Mouse (Mus musculus) c-Kit-positive CD71-negative TER-119-negative erythroid progenitor cells, embryonic 14.5 days (primary cell): ENCODE results near the gene Vwa3a.
A peak's percentile ranks its signal among the peaks of the same experiment; 100 is the strongest.

Source experiments
- DNase-seq: peaks from one replicate; pipeline ENCODE4 v3.0.0-alpha.2; 2013; ENCODE audit warnings: low read depth

Gene Vwa3a

DNA sequence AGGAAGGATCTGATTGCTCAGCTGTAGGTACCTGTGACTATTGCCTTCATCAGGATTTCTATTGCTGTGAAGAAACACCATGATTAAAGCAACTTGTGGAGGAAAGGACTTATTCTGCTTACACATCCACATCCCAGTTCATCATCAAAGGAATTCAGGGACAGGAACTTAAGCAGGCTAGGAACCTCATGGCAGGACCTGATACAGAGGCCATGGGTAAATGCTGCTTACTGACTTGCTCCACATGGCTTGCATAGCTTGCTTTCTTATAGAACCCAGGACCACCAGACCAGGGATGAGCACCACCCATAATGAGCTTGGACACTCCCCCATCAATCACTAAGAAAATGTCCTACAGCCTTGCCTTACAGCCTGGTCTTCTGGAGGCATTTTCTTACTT lies 9.4 kb downstream of the Vwa3a start:
- no peak for DNase-seq

DNA sequence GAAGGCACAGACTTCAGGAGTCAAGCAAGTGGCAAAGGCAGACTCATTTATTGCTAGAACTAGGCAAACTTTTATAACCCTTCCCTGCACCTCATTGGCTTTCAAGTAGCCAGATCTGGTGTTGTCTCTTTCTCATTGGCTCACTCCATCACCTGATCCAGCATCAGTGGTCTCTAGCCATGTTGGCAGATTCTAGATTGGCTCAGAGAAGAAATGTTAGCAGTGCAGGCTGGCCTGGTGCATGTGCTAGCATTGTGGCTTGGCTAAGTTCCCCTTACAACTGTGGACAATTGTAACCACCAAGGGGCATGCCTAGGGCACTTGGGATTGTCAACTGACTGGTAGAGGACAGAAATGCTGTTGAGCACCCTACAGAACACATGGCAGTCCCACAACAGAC lies 12.2 kb downstream of the Vwa3a start:
- no peak for DNase-seq

DNA sequence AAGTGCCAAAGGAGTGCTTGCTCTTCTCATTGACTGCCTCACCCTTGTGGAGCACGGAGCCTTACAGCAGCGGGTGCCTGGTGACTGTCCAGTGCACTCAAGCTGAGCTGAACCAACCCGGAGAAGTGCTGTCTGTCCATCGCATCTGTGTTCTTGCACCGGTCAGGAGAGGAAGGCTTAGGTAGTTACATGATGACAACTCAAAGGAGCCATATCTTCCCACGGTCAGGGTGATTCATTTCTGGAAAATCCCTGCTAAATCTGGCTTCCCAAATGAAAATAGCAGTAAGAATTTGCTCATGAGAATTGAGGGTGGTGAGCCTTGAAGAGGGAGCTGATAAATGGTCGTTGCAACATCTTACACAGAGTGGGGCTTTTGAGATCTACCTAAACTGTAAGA lies 12.8 kb downstream of the Vwa3a start:
- DNase-seq: no peak

DNA sequence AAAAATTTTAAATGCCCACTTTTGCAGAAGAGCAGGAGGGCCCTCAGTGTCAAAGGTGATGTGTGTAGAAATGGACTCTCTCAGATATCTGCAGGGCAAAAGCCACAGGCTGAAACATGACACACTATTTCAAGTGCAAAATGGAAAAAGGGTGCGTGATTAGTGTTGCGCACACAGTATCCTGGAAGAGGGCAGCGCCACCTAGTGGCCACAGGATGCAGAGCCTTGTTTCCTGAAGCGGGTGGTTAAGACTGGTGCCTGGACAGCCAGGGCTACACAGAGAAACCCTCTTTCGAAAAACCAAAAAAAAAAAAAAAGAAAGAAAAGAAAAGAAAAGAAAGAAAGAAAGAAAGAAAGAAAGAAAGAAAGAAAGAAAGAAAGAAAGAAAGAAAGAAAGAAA lies 15.6 kb downstream of the Vwa3a start:
- peak; percentile 77 for DNase-seq

DNA sequence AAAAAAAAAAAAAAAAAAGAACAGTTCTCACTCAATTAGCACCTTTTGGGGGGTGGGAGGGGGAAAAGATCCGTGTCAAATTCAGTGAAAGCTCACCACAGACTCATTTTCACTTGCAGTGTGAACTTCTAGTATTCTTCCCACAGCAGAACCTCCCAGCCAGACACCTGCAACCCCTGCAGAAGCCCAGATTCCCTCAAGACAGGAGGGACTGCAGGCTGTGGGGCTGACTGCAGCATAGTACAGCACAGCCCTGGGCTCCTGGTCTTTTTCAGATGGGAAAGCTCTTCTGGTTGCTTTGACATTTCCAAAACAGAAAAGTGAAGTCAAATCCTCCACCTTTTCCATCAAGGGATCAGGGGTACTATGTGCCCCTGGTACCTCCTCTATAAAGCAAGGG lies 28.3 kb downstream of the Vwa3a start:
- DNase-seq: no peak

DNA sequence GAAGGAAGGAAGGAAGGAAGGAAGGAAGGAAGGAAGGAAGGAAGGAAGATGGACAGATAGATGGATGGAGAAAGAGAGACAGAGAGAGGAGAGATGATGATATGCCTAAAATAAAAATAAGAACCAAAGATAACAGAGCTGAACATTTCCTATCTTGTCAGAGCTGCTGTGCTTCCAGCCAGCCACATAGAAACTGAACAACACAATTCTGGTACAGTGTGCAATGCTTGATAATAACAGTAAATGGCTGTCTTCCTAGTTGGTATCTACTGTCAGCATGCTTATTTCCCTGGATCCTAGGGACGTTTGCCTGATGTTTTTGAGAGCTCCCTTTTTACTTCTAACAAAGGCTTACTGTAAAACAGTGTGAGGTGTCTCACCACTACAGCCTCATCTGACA lies 32.3 kb downstream of the Vwa3a start:
- DNase-seq: no peak

DNA sequence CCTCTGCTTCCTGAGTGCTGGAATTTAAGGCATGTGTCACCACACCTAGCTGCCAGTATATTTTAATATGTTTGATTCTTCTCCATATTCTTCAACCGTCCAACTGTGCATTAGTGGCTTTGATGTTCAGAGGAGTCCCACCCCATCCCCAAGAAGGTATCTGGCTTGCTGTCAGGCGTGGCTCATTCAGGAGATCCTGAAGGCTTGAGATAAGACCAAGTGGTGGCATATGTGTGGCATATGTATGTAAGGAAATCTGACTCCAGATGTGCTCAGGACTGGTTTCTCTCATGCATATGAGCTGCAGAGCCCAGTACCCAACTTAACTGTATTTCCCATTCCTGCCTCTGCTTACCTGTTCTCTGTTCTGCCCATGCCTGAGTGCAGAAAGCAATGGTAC lies 38.9 kb downstream of the Vwa3a start:
- DNase-seq: no peak

DNA sequence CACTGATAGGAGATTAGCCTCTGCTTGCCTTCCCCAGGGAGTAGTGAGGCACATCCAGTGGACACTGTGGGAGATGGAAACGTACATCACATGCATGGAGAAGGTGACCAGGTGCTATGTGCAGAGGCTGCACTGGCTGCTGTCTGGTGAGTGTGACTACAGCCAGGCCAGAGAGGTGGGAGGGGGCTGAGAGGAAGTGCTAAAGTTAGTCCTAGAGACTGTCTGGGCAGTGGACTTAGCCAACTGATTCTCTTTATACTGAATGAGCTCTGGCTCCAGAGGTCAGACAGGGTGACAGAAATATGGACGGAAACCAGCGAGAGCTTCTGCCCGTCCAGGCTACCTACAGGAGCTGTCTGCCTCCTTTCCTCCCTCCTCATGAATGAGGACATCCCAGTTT lies 56.4 kb downstream of the Vwa3a start:
- no peak for DNase-seq

DNA sequence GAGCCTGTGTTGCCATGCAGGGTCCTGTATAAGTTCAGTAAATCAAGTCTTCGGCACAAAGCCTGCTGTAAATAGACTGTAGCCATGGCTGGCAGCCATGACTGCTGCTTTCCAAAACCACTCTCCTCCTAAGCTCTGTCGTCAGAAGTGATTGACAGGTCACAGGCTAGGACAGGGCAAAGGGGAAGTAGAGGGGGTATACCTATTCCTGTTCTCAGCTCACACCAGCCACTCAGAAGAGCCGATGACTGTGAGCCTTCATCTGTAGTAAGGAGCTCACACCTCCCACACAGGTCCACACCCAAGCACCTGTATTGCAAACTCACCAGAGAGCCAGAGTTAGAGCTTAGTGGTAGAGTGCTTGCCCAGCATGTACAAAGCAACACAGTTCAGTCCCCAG lies 57.3 kb downstream of the Vwa3a start:
- no peak for DNase-seq

DNA sequence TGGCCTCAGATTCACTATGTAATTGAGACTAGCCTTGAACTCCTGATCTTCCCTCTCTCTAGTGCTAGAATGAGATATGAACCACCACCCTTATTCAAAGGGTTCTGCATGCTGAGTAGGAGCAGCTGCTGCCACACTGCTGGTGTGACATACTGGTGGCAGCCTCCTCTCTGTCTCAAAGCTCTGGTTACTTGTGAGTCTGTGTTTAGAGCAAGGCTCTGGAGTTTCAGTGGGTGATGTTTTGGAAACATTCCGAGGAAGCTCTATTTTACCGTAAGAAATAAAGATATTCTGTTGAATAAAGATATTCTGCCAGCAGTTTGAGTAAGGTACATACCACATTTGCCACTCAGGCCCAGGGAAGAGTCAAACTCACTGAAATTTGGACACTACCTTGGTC lies 64.2 kb downstream of the Vwa3a start:
- DNase-seq: no peak

DNA sequence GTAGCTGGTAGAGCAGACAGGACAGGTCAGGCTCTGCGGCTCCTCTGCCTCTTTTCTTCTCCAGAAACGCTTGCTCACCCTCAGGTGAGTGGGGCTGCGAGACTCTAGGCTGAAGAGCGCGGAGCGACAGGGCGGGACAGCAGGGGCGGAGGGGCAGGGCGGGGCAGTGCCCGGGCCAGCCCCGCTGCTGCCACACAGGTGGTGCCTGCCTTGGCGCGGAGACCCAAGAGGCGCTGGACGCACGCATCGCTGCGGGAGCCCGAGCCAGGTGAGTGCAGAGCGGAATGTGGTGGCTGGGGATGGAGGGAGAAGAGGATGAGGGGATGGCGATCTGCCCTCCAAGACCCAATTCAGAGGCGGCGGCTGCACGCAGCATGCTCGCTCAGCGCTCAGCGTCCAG lies 70.6 kb downstream of the Vwa3a start:
- no peak for DNase-seq

DNA sequence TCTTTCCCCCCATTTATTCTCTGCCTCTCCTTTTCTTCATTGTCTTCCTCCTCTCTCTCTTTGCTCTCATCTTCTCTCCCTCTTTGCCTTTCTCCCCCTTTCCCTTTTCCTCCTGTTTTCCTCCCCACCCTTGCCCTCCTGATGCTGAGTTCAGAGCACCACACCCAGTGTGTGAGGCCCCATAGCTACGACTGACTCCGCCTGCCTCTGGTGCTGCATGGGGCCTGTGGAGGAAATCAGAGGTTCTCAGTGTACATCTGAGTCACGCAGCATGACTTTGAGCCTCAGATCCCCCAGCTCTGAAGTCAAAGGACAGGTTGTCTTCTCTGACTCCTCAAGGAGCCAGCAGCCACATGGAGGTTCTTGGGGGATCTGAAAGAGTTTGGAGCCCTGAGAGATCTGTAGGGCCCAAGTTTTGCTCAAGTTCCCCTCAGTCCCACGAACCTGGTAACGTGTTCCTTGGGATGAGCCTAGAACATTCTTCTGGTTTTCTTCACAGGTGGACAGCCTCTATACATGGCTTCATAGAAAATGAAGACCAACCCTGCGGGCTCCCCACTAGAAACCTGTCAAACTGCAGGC lies 72.8 kb downstream of the Vwa3a start, which contains the start of gene Gm5737:
TSS of gene Gm5737 (plus strand) at position 532 of the 582 bp plus-strand sequence.
- no peak for DNase-seq

DNA sequence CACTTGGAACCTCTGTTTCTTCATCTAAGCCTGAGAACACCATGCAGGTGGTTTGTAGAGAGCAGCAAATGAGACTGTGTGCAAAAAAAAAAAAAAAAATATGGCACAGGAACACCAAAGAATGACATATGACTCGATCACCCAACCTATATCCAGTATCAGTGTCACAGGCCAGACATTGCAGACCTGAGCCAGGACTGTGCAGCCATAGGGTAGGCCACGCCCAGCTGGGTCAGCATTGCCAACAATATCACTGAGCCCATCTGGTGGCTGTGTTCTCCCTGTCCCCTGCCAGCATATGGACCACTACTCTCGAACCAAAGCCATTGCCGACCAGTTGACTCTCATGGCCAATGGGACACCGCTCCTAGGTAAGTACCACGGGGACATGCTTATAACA lies 78.4 kb downstream of the Vwa3a start:
- no peak for DNase-seq

DNA sequence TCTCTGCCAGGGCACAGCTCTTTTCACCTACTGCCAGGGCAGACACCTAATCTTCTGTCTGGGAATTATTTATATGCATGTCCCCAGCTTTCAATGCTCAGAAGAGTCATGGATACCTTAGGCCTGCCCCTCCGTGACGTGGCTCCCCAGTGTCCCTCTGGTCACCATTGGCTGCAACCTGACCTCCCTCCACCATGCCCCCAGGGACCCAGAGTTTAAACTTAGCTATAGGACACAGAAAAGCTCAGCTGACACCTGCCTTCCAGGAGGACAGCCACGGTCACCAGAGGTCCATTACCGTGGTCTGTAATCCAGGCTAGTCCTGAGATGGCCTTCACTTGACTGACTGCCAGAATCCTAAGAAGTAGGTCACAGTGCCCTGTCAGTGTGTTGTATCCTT lies 80.3 kb downstream of the Vwa3a start:
- no peak for DNase-seq

DNA sequence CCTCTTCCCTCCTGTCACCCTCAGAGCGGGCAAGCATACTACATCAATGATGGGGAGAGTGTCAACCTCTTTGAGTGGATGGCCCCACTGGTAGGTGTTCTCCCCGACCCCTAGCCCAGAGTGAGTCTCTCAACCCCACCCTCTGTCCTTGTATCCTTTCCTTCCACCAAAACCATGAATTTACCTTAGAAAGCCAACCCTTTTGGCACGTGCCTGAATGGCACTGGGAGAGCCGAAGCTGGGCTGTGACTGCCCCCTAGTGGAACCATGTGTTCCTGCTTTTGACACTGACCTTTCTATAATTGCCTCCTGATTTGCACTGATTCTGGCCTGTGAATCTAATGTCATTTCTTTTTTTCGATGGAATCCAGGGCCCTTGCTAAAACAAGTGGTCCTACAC lies 84.1 kb downstream of the Vwa3a start:
- no peak for DNase-seq

DNA sequence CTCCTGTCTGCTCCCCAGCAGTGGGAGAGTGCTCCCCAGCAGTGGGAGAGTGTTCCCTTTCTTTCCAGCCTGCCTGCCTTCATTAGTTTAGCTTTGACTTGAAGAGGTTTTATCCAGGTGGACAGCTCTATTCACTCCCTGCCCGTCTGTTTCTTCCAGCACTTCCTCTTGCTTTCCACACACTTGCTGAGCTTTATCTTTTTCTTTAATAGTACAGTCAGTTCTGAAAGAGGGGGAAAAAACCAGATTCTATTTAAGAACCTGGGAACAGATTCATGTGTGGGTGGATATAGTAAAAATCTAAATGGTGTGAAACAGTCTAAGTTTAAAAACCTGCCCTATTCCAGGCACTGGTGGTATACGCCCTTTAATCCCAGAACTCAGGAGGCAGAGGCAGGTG lies 86.0 kb downstream of the Vwa3a start:
- no peak for DNase-seq

DNA sequence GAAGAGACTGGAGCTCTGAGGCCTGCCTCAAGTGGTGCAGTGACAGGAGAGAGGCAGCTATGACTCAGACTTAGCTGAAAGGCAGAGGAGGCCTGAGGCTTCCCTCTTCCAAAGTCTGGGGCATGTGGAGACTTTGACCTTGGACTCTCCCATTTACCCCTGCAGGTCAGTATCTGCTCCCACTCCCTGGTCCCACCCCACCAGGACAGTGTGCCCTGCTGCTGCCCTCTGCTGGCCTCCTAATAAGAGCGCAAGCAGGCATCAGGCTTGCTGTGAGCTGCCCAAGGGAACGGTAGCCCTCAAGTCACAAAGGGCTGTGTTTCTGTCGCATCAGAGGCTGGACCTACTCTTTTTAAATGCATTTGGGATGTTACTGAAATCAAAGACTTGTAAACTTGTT lies 87.3 kb downstream of the Vwa3a start:
- DNase-seq: no peak

DNA sequence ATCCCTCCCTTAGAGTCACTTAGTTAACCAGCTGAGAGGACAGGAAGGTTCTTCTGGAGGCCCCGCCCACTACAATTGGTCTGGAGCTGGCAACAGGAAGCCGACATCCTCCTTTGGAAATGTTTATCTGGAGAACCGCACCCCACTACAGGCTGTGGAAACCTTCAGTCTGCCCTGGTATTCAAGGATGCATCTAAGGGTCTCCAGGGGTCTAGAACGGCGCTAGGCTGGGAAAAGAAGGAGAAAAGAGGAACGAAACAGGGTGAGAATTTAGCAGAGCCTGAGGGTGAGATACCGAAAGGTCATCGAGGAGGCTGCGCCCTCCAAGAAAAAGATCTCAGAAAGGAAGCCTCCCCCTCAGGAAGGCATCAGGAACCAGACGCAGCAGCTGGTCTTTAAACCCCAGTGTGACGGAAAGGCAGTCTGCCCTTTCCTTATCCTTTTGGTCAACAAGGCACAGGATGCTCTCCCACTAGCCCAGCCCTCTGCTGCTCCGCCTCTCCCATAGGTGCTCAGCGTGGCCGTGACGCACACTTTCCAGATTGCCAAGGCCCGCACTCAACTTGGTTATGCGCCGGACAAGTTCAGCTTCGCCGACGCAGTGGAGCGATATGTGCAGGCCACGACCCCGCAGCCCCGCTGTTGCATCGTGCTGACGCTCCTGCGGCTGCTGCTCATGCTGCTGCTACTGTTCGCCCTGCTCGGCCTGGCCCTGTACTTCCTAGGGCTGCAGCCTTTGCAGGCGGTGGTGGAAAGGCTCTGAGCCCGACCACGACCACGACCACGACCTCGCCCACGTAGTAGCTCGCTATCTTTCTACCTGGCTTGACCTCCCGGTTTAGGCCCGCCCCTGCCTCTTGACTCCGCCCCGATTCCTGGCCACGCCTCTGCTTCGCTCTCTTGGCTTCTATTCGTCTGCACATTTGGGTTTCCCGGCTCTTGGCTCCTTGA lies 91.6 kb downstream of the Vwa3a start:
- no peak for DNase-seq

DNA sequence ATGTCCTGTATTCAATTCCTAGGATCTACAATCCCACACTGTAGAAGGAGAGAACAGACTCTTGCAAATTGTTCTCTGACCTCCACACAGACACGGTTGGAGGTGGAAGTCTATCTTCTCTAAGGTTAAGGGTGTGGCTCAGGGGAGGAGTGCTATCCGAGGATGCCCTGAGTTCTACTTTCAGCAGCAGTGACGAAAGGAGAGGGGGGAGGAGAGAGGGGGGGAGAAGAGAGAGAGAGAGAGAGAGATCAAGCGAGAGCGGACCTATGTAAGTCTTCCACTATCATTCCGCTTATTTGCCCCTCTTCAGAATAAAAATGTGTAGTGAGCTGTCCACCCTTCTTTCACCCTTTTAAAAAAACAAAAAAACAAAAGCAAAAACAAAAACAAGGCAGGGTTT lies 95.3 kb downstream of the Vwa3a start:
- DNase-seq: no peak

DNA sequence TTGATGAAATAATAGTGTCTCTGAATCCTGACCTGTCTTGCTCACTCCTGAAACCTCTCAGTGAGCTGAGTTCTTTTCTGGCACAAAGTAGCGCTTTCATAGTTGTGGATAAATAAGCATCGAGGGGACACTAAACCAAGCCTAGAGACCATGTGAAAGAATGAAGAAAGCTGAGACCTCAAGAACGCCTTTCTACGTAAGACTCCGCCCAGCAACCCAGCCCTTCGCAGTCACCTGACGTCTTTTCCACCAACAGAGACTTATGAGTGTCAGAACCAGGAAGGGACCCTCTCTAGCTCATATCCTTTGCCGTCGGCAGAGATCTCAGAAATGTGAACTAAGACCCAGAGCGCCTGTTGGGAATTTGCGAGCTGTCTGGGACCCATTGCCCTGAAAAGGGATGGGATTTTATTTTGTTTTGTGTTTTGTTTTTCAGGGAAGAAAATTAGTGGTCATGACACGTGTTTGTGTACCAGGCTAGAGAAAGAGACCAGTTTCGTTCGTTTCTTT lies 95.8 kb downstream of the Vwa3a start:
- DNase-seq: peak; percentile 80

DNA sequence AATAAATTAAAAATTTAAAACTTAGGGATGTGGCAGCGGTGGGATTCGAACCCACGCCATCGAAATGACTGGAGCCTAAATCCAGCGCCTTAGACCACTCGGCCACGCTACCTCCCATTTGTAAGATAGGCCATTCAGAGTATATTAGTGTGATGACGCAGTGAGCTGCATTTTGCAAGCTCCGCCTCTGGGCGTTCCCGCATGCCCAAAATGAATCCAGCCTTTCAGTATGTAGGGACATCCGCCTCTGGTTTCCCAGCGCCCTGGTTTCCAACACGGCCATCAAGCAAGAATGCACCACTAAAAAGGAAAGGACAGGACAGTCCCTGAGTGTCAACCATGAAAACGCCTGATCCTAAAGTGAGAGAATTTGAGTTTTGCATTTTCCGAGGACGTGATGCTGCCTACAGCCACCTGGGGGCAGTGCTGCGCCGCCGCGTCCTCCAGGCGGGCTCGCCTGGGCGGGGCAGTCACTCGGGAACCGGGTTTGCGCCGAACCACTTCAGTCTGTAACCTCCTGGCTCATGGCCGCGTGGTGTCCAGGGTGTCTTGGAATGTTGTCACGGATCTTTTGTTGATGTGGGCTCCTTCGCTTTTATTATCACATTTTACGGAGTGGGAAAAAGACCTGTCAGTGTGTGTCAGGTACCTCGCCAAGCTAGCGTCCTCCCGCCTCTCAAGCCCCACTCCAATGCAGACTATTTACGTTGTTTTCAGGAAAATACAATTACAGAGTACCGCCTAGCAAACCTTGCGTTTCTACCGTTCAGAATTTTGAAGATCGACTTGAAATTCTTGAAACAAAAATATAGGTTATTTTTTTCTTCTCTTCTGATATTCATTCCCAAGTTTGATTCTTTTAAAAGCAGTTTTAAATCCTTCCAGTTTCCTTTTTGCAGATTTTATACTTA lies 96.6 kb downstream of the Vwa3a start:
- peak; percentile 89 for DNase-seq

DNA sequence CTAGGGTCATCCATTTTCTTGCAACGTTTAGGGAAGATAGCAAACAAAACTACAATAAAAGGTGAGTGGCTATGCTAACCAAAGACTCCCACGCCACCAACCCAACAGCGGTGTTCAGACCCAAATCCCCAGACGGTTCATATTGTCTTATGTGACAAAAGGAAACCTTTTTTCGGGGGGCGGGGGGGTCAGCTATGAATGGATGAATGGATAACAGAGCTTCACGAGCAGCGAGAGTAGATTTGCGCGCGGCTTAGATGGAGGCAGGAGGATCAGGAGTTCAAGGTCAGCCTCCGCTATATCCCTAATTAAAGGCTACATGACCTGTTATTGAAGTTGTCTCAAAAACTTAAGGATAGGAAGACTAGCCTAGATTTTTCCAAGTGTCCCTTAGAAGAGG lies 97.2 kb downstream of the Vwa3a start:
- DNase-seq: no peak
